Mouse (Mus musculus) G1E (cell line): ENCODE data around the gene Cmss1. TPM values are rescaled to one million over a fixed set of nuclear protein-coding genes. Genes with fewer than 3 reads are reported as not detected.

Experiments used
- ATAC-seq: 2 replicates; pipeline ENCODE4 v1.8.0; 2016; ENCODE audit warnings: mild to moderate bottlenecking; ENCODE audit not compliant: insufficient number of reproducible peaks, poor library complexity, low FRiP score, severe bottlenecking; ENCODE audit errors: extremely low read depth
- DNase-seq: peaks from one replicate; pipeline ENCODE4 v3.0.0; 2012; ENCODE audit warnings: low spot score
- H3K27me3 ChIP-seq: 2 replicates; pipeline ENCODE4 v1.6.1; 2012; ENCODE audit warnings: mild to moderate bottlenecking, low read length, inconsistent platforms; ENCODE audit not compliant: insufficient read depth
- H3K36me3 ChIP-seq: replicated peaks from 2 replicates; pipeline ENCODE3; 2012; ENCODE audit warnings: mild to moderate bottlenecking, inconsistent platforms
- H3K4me1 ChIP-seq: 2 replicates; pipeline ENCODE4 v1.6.1; 2012; ENCODE audit warnings: low read depth, low read length, inconsistent platforms, mixed read lengths; ENCODE audit not compliant: insufficient read depth
- H3K4me3 ChIP-seq: 2 replicates; pipeline ENCODE4 v1.5.1; 2012; ENCODE audit warnings: low read depth, mild to moderate bottlenecking, inconsistent platforms, low read length, moderate library complexity, mixed read lengths
- H3K9me3 ChIP-seq: replicated peaks from 2 replicates; pipeline ENCODE4 v1.6.1; 2012; ENCODE audit warnings: inconsistent platforms
- CTCF ChIP-seq: IDR thresholded peaks from 2 replicates; pipeline ENCODE4 v1.5.1; 2012; ENCODE audit warnings: low read depth, low read length, inconsistent platforms, mixed read lengths
- GATA1 ChIP-seq: IDR thresholded peaks from 2 replicates; pipeline ENCODE4 v1.6.1; 2012; ENCODE audit warnings: borderline replicate concordance, low read length, inconsistent platforms, mixed read lengths
- GATA2 ChIP-seq: IDR thresholded peaks from 2 replicates; pipeline ENCODE4 v1.6.1; 2012; ENCODE audit warnings: low read depth, low read length, inconsistent platforms, borderline replicate concordance
- POLR2AphosphoS5 ChIP-seq: IDR thresholded peaks from 2 replicates; pipeline ENCODE4 v1.6.1; 2012; ENCODE audit warnings: low read depth, low read length, inconsistent platforms; ENCODE audit not compliant: insufficient replicate concordance
- TAL1 ChIP-seq: conservative IDR thresholded peaks from 2 replicates; pipeline ENCODE4 v1.6.1; 2012; ENCODE audit warnings: low read depth, low read length, inconsistent platforms, mixed read lengths
- polyA plus RNA-seq: library from polyadenylated mRNA; stranded (reverse); fragments of >175 nt; gene quantifications from 2 replicates; pipeline ENCODE4 v1.2.3, GENCODE M21; 2012
- total RNA-seq, 2 experiments: library from RNA; stranded (forward) in 1 of 2; stranded (reverse) in 1 of 2; fragments of 200-1000 nt in 1 of 2; fragments of >200 nt in 1 of 2; fragmentation: Nextera tagmentation in 1 of 2; gene quantifications; 2 replicates each; pipeline ENCODE4 v1.2.3; 2014 to 2017

The Cmss1 gene
- total and polyA plus RNA-seq, 3 experiments: 12.8 to 66.7 (median 66.3) TPM

DNA sequence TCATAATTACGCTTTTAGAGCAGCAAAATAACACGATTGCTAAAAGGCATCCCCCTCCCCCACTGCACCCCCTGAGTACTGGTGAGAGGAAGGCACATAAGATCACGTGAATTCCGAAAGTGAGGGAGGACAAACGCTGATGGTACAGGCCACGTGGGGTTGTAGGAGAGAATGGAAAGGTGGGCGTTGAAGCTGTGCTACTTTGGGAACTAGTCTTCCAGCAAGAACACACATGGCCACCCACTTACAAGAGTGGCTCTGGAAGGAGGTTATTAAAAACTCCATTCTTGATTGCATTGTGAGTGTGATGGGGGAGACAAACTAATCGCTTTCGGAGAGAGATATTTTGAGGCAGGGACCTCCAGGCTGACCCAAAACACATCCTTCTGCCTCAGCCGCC is 247.4 kb downstream of the Cmss1 start:
- DNase-seq: no peak
- TF ChIP-seq GATA1 (no peak), TAL1 (no peak), CTCF (no peak), GATA2 (no peak), POLR2AphosphoS5 (no peak)
- peaks cover 10% of the 10 kb centered on the region for H3K36me3 ChIP-seq
- H3K4me1 ChIP-seq: no peaks in the 10 kb centered on the region
- no peak for ATAC-seq
- no peak overlapping the region for H3K4me3 ChIP-seq
- H3K27me3 ChIP-seq: no peaks in the 10 kb centered on the region
- no peaks in the 10 kb centered on the region for H3K9me3 ChIP-seq

DNA sequence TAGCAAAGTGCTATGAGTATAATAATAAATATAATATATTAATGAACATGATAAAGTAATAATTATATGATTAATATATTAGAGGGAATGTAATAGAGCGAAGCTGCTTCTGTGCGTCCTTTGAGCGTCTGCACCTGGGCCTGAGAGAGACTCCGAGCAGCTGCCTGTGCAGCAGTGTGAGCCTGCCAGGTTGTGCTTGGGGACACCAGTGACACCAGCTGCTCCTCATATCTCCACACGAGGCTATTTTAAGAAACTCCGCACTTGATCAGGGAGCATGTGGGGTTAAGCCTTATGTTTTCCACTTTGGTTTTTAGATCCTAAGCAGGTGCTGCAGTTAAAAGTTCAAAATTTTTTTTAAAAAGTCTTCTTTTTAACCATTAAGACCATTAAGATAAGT is 249.7 kb downstream of the Cmss1 start:
- no peaks in the 10 kb centered on the region for H3K4me1 ChIP-seq
- ATAC-seq (no peak), DNase-seq (no peak)
- TF ChIP-seq POLR2AphosphoS5: no peak
- TF ChIP-seq GATA2: no peak
- TF ChIP-seq CTCF: no peak
- no peak for TF ChIP-seq GATA1
- no peak for TF ChIP-seq TAL1
- H3K9me3 ChIP-seq: no peaks in the 10 kb centered on the region
- H3K27me3 ChIP-seq: no peaks in the 10 kb centered on the region
- H3K36me3 ChIP-seq: peaks cover 15% of the 10 kb centered on the region
- H3K4me3 ChIP-seq: no peak overlapping the region

DNA sequence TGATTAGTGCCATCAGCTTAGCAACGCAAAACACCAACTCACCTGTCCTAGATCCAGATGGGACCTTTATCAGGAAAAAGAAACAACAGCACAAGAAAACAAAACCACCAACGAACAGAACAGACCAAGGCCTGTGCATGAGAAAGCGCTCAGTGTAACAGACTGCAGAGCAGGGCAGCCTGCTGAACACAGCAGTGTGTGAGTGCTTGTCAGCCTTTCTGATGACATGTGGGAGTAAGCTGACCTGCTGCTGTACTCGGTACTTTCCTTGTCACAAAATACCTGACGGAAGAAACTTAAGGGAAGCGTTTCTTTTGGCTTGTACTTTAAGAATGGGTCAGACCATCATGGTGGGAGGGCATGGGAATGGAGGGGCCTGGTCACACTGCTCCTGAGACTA is 250.2 kb downstream of the Cmss1 start:
- Histone ChIP-seq H3K36me3 (peaks cover 15% of the 10 kb centered on the region), H3K27me3 (no peaks in the 10 kb centered on the region), H3K9me3 (no peaks in the 10 kb centered on the region), H3K4me1 (no peaks in the 10 kb centered on the region), H3K4me3 (no peak overlapping the region)
- ATAC-seq (no peak), DNase-seq (no peak)
- TF ChIP-seq POLR2AphosphoS5: no peak
- TF ChIP-seq CTCF: no peak
- no peak for TF ChIP-seq GATA2
- TF ChIP-seq GATA1: no peak
- TF ChIP-seq TAL1: no peak

DNA sequence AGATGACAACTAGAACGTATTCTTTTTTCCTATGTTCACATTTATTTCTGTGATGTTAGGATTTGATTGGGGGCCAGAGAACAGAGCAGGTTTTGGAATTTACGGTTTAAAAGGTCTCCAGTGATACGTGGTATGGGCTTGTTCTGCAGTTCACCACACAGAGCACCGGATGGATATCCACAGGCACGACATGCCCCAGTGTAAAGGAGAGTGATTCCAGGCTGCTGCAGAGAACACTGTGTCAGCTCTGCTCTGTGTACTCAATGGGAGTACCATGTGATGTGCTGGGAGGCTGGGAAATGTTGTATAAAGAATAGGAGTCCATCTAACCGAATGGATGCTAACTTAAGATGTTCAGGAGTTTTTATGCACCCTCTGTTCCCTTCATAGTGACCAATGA is 252.7 kb downstream of the Cmss1 start:
- Histone ChIP-seq H3K36me3 (peaks cover 8% of the 10 kb centered on the region), H3K4me3 (no peak overlapping the region), H3K4me1 (no peaks in the 10 kb centered on the region), H3K27me3 (no peaks in the 10 kb centered on the region), H3K9me3 (no peaks in the 10 kb centered on the region)
- no peak for DNase-seq
- no peak for TF ChIP-seq CTCF
- TF ChIP-seq GATA1: no peak
- TF ChIP-seq POLR2AphosphoS5: no peak
- TF ChIP-seq TAL1: no peak
- TF ChIP-seq GATA2: no peak
- ATAC-seq: no peak

DNA sequence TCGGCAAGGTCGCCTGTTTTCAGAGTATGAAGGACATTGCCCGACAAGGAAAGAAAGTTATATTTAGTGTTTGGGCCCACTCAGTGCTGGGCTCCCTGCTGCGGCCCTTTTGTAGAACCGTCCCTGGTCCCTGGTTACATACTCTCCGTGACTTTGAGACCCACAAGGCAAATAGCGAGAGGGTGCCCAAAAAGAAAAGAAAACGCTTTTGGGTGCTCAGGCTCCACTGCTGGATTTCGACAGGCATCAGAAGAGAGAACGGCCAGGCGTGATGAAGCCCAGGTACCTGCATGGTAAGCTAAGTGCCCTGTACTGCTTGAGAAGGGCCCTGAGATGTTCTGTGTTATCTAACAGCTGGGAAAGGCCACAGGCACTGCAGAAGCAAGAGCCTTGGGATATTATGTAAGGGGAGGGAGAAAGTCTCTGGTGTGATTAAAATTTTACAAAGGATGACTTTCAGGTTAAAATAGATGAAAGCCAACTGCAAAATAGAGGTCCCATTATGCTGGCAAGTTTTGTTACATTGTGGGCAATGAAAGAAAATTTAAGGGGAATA is 253.4 kb downstream of the Cmss1 start:
- no peaks in the 10 kb centered on the region for H3K9me3 ChIP-seq
- no peaks in the 10 kb centered on the region for H3K27me3 ChIP-seq
- ATAC-seq (no peak), DNase-seq (no peak)
- H3K36me3 ChIP-seq: peaks cover 8% of the 10 kb centered on the region
- no peak overlapping the region for H3K4me3 ChIP-seq
- TF ChIP-seq GATA1: no peak
- TF ChIP-seq TAL1: no peak
- TF ChIP-seq POLR2AphosphoS5: no peak
- no peak for TF ChIP-seq CTCF
- TF ChIP-seq GATA2: no peak
- H3K4me1 ChIP-seq: no peaks in the 10 kb centered on the region

DNA sequence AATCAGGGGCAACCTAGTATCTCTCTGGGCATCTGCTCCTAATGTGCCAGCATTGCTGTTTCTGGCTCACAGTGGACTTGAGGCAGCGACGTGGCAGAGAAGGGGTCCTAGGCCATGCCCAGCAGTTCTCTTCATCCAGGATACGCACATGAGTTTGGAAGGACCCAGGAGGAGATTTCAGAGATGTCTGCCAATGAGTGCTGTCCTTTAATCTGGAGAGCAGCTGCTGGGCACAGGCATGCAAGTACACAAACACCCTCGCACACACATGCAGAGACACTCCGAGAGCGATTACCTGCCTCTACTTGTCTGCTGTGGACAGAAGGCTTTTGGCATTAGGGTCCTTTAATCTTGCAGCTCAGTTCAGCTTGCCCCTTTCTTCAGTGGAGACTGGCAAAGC is 253.9 kb downstream of the Cmss1 start, which contains the start of gene Filip1l:
TSS of gene Filip1l (plus strand) at position 343 of the 400 bp plus-strand sequence.
- Histone ChIP-seq H3K27me3 (no peaks in the 10 kb centered on the region), H3K9me3 (no peaks in the 10 kb centered on the region), H3K4me1 (no peaks in the 10 kb centered on the region), H3K4me3 (no peak within 1 kb of the TSS), H3K36me3 (peaks cover 8% of the 10 kb centered on the region)
- no peak for DNase-seq
- no peak for TF ChIP-seq GATA2
- no peak for TF ChIP-seq CTCF
- TF ChIP-seq GATA1: no peak
- no peak for TF ChIP-seq POLR2AphosphoS5
- TF ChIP-seq TAL1: no peak
- no peak for ATAC-seq
